Mouse (Mus musculus): ENCODE measurements at regions not wholly inside any gene's neighbourhood (a gene's known extent, or its start where the extent isn't known, plus 50 kb on each side); places are given as distances from the start of the nearest gene placed in this dataset.

DNA sequence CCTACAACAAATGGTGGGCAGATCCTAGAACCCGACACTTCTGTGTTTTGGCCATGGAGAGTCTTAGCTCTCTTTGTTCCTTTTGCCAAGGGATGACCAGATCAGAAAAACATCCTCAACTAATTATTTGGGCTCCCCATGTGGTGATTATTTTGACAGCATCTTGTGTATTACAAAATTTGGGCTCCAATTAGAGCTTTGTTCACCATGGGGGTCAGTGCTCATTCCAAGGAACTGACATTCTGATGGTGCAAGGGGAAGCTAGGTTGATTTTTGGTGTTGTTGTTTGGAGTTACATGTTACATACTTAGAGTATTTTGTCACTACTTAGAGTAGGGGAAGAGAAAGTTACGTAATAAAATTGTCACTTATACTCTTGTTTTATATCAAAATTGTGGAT lies 406.9 kb downstream of the Cd109 start:
- Histone ChIP-seq H3K9me3 (no peaks in the 10 kb centered on the region), H3K4me2 (no peak overlapping the region), H3K4me1 (no peaks in the 10 kb centered on the region), H3K9ac (no peak overlapping the region), H3K36me3 (no peaks in the 10 kb centered on the region), H3K27ac (no peak overlapping the region), H3K27me3 (no peaks in the 10 kb centered on the region), H3K4me3 (no peak overlapping the region)
- WGBS: 84% methylated on average over 2 of the region's 2 CpGs
- no peak for ATAC-seq (ENCODE audit: borderline replicate concordance, extremely low read depth, low FRiP score, low TSS enrichment)

DNA sequence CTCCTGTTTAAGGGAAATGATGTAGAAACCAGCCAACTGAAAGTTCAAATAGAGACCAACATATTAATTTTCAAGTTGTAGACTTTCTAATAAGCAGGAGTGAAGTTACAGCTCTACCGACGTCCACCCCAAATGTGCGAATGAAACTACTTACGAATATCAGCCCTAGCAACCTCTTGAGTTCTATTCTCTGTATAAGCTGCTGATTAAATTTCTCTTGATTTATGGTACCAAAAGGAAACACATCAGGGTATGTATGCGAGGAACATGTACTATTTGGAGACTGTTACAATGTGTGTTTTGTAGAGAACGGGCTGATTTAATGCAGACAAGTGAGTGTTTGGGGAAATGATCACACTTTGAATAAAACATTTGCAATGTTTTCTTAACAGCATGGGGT lies 412.9 kb downstream of the Cd109 start:
- WGBS: 68% methylated on average over 6 of the region's 6 CpGs
- no peak overlapping the region for H3K4me2 ChIP-seq
- H3K9ac ChIP-seq: no peak overlapping the region
- no peak overlapping the region for H3K27ac ChIP-seq
- H3K27me3 ChIP-seq: no peaks in the 10 kb centered on the region
- no peak for ATAC-seq (ENCODE audit: borderline replicate concordance, extremely low read depth, low FRiP score, low TSS enrichment)
- H3K36me3 ChIP-seq: no peaks in the 10 kb centered on the region
- H3K4me3 ChIP-seq: no peak overlapping the region
- no peaks in the 10 kb centered on the region for H3K9me3 ChIP-seq
- H3K4me1 ChIP-seq: no peaks in the 10 kb centered on the region

DNA sequence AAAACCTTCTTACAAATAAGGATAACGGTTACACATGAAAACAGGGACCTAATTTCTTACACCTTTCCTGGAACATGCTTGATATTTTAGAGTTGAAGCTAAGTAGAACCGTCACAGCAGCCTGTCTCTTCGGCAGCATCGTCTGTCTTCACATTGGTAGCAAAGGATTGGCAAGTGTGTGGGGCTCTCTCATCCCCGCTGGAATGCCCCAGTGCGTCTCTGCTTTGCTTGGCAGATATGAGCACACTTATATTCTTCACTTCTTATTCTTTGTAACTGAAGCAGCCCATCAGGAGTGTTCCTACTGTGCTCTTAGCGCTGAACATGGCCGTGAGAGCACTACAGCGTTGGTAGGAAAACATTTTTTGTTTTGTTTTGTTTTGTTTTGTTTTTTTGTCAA lies 414.1 kb downstream of the Cd109 start:
- Histone ChIP-seq H3K9me3 (no peaks in the 10 kb centered on the region), H3K36me3 (no peaks in the 10 kb centered on the region), H3K4me2 (no peak overlapping the region), H3K27me3 (no peaks in the 10 kb centered on the region), H3K27ac (no peak overlapping the region), H3K4me3 (no peak overlapping the region), H3K4me1 (no peaks in the 10 kb centered on the region), H3K9ac (no peak overlapping the region)
- no peak for ATAC-seq (ENCODE audit: borderline replicate concordance, extremely low read depth, low FRiP score, low TSS enrichment)
- 72% methylated on average over 9 of the region's 9 CpGs for WGBS

DNA sequence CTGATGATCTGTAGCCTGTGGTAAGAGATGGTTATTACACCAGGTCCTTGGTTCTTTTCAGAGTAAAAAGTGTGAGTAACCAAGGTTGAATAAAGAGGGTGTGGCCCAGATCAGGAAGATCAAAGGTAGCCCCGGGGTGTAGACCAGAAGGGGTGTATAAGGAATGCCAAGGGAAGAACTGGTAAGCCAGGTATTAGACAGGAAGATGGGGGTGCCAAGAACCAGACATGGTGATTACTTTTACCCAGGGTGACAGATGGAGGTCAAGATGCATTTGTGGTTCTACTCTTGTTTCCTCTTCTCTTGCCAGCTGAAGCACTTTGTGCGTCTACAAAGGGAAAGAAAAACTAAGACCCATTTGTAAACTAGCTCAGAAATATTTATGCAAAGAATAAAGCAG lies 420.3 kb downstream of the Cd109 start:
- Histone ChIP-seq H3K4me2 (no peak overlapping the region), H3K27me3 (no peaks in the 10 kb centered on the region), H3K36me3 (no peaks in the 10 kb centered on the region), H3K9ac (no peak overlapping the region), H3K4me1 (no peaks in the 10 kb centered on the region; the same call in 1 of the 2 replicates), H3K9me3 (no peaks in the 10 kb centered on the region), H3K4me3 (no peak overlapping the region), H3K27ac (no peak overlapping the region)
- ATAC-seq (ENCODE audit: borderline replicate concordance, extremely low read depth, low FRiP score, low TSS enrichment): no peak
- 72% methylated on average over 2 of the region's 2 CpGs for WGBS

DNA sequence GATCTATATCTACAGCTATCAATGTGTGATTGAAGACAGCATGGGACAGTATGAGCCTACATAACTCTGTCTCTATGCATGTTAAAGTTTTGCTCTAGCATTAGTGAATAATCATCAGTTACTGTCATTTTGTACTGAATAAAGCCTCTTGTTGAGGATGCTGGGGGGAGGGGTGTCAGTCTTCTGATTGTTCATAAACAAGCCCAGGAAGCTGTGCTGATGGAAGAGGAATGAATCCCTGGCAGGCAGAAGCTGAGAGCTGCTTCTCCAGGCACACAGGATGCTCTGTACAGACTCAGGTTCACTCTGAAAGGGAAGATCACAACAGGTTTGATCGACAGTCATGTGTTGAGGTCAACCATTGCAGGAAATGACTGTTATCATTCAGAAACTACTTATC lies 421.7 kb downstream of the Cd109 start:
- Histone ChIP-seq H3K9me3 (no peaks in the 10 kb centered on the region), H3K4me3 (no peak overlapping the region), H3K9ac (no peak overlapping the region), H3K4me1 (no peaks in the 10 kb centered on the region; the same call in 1 of the 2 replicates), H3K36me3 (no peaks in the 10 kb centered on the region), H3K27me3 (no peaks in the 10 kb centered on the region), H3K27ac (no peak overlapping the region), H3K4me2 (no peak overlapping the region)
- 52% methylated on average over 1 of the region's 1 CpGs for WGBS
- no peak for ATAC-seq (ENCODE audit: borderline replicate concordance, extremely low read depth, low FRiP score, low TSS enrichment)

DNA sequence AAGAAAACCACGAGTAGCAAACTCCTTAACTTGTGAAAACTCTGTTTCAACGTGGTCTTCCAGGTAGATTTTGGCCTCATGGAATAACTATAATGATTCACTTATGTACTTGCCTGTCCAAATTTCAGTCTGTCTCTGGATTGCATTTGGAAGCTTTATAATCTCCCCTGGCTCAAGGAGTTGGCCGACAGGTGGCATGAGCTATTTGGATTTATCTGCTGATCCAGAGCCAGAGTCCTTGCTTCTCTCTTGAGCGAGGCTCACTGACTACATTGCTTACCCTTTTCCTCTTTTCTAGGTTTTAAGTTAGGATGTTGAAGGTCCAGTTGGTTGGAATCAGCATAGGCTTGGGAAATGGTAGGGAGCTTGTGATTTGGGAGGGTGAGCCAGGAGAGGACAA lies 423.6 kb downstream of the Cd109 start:
- Histone ChIP-seq H3K27me3 (no peaks in the 10 kb centered on the region), H3K4me1 (no peaks in the 10 kb centered on the region; the same call in 1 of the 2 replicates), H3K36me3 (no peaks in the 10 kb centered on the region), H3K9me3 (no peaks in the 10 kb centered on the region), H3K4me2 (no peak overlapping the region), H3K9ac (no peak overlapping the region), H3K4me3 (no peak overlapping the region), H3K27ac (no peak overlapping the region)
- WGBS: 80% methylated on average over 4 of the region's 4 CpGs
- ATAC-seq (ENCODE audit: borderline replicate concordance, extremely low read depth, low FRiP score, low TSS enrichment): no peak

DNA sequence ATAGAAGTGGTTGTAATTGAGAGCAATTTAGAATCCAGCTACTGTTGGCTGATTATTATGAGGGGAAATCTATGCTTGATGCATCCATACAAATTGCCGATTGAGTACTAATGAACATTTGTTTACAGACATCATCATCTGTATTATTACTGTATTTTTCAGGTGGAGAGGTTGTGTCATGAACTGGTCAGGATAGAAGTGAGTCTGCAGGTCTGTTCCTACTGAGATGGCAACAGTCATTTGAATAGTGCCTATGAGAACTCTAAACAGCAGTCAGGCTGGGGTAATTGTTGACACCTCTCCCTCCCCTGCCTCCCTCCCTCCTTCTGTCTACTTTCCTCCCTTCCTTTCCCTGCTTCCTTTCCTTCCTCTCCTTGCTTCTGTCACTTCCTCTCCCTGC lies 429.0 kb downstream of the Cd109 start:
- Histone ChIP-seq H3K27me3 (no peaks in the 10 kb centered on the region), H3K9me3 (no peaks in the 10 kb centered on the region), H3K27ac (no peak overlapping the region), H3K9ac (no peak overlapping the region), H3K4me1 (no peaks in the 10 kb centered on the region), H3K4me3 (no peak overlapping the region), H3K4me2 (no peak overlapping the region), H3K36me3 (no peaks in the 10 kb centered on the region)
- 87% methylated on average over 1 of the region's 1 CpGs for WGBS
- no peak for ATAC-seq (ENCODE audit: borderline replicate concordance, extremely low read depth, low FRiP score, low TSS enrichment)

DNA sequence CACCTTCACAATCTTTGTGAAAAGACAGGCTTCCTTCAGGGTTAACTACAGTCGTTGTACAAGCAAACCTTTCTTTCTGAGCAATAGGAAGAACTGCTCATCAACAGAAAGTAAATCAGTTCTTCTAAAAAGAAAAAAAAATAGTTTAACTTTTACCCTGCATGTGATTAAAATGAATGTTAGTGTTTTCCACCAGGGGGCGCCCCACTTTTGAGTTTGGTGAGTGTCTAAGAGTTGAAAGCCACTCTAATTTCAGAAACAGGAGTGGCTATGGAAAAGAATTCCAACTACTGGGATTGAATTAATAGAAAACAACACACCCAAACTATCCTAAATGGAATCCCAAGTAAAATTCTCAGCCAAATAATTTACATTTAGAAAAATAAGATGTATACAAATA lies 430.0 kb downstream of the Cd109 start:
- Histone ChIP-seq H3K9me3 (no peaks in the 10 kb centered on the region), H3K4me1 (no peaks in the 10 kb centered on the region), H3K27me3 (no peaks in the 10 kb centered on the region), H3K4me2 (no peak overlapping the region), H3K9ac (no peak overlapping the region), H3K4me3 (no peak overlapping the region), H3K36me3 (no peaks in the 10 kb centered on the region), H3K27ac (no peak overlapping the region)
- no peak for ATAC-seq (ENCODE audit: borderline replicate concordance, extremely low read depth, low FRiP score, low TSS enrichment)
- WGBS: 12% methylated on average over 2 of the region's 2 CpGs

DNA sequence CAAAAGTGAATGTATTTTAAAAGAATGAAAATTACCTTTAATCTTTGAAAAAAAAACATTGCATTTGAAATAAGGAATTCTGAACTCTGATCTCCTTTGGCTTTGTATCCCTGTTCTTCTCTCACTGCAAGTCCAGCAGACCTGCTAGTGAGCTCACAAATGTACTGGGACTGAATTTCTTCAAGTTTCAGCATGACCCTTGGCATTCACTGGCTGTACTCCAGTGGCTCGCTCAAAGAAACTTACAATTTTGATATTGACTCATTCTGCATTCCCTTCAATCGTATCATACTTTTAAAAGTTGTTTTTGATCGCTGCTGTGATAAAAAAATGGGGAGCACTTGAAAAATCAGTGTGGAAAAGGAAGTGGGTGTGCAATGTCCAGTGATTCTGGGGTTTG lies 456.6 kb downstream of the Cd109 start:
- Histone ChIP-seq H3K9me3 (no peaks in the 10 kb centered on the region), H3K4me1 (no peaks in the 10 kb centered on the region), H3K9ac (no peak overlapping the region), H3K36me3 (no peaks in the 10 kb centered on the region), H3K27ac (no peak overlapping the region), H3K4me2 (no peak overlapping the region), H3K4me3 (no peak overlapping the region), H3K27me3 (no peaks in the 10 kb centered on the region)
- ATAC-seq (ENCODE audit: borderline replicate concordance, extremely low read depth, low FRiP score, low TSS enrichment): no peak
- WGBS: 62% methylated on average over 3 of the region's 3 CpGs

DNA sequence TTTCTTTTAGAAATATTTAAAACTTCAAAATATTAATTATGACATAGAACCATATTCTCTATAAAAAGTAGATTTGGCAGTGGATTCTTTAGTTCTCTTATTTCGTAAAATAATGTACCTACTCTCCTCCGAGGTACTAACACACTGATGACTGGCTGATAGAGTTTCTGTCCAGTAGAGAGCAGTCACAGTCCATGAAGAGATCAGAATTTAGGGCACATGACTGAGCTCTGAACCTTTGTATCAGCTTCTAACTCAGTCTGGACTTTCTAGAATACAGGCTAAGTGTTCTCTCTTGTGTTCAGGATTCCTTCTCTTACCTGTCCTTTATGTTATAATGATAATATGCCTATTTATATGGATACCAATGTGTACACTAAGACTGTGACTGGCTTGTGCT lies 494.3 kb downstream of the Cd109 start:
- no peak overlapping the region for H3K4me2 ChIP-seq
- no peaks in the 10 kb centered on the region for H3K9me3 ChIP-seq
- H3K27ac ChIP-seq: no peak overlapping the region
- no peak for ATAC-seq (ENCODE audit: borderline replicate concordance, extremely low read depth, low FRiP score, low TSS enrichment)
- WGBS: 68% methylated on average over 2 of the region's 2 CpGs
- H3K36me3 ChIP-seq: no peaks in the 10 kb centered on the region
- no peaks in the 10 kb centered on the region for H3K4me1 ChIP-seq
- H3K4me3 ChIP-seq: no peak overlapping the region
- no peak overlapping the region for H3K9ac ChIP-seq
- no peaks in the 10 kb centered on the region for H3K27me3 ChIP-seq

DNA sequence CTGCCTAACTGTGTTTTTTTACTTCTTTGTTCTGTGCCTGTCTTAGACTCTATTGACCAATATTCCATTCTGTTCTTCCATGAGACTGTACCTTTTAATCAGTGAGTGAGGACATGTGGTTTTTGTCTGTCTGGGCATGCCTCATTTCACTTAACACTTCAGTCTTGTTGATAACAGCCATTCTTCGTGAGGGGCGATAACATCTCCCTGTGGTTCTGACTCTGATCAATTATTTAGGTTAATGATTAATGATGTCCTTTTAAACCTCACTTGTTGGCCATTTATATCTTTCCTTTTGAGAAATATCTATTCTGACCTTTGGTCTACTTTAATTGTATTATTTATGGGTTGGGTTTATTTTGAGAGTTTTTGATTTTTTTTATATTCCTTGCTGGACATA lies 496.0 kb downstream of the Cd109 start:
- Histone ChIP-seq H3K9me3 (no peaks in the 10 kb centered on the region), H3K36me3 (no peaks in the 10 kb centered on the region), H3K4me2 (no peak overlapping the region), H3K4me3 (no peak overlapping the region), H3K4me1 (no peaks in the 10 kb centered on the region), H3K9ac (no peak overlapping the region), H3K27me3 (no peaks in the 10 kb centered on the region), H3K27ac (no peak overlapping the region)
- no peak for ATAC-seq (ENCODE audit: borderline replicate concordance, extremely low read depth, low FRiP score, low TSS enrichment)
- WGBS: 32% methylated on average over 2 of the region's 2 CpGs

DNA sequence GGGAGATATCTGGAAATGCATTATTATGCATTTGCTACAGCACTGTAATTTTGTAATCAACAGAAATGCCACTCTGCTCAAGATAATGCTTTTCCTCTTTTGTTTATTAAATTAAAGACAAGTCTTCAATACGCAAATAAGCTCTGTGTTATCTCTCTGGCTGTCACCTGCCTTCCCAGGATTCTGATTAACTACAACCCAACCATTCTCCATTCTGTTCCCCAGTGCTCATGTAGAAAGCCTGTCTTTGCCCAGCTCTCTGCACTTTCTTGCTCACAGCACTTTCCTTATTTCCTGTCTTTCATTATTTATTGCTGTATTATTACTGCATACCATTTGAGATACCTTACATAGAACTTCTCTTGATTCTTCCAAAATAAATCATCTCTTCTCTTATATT lies 525.6 kb downstream of the Cd109 start:
- H3K4me1 ChIP-seq: no peaks in the 10 kb centered on the region
- no peak overlapping the region for H3K4me2 ChIP-seq
- H3K27me3 ChIP-seq: no peaks in the 10 kb centered on the region
- H3K27ac ChIP-seq: no peak overlapping the region
- no peak overlapping the region for H3K9ac ChIP-seq
- WGBS: 31% methylated on average over 1 of the region's 1 CpGs
- H3K36me3 ChIP-seq: no peaks in the 10 kb centered on the region
- H3K9me3 ChIP-seq: no peaks in the 10 kb centered on the region
- H3K4me3 ChIP-seq: no peak overlapping the region
- no peak for ATAC-seq (ENCODE audit: borderline replicate concordance, extremely low read depth, low FRiP score, low TSS enrichment)

DNA sequence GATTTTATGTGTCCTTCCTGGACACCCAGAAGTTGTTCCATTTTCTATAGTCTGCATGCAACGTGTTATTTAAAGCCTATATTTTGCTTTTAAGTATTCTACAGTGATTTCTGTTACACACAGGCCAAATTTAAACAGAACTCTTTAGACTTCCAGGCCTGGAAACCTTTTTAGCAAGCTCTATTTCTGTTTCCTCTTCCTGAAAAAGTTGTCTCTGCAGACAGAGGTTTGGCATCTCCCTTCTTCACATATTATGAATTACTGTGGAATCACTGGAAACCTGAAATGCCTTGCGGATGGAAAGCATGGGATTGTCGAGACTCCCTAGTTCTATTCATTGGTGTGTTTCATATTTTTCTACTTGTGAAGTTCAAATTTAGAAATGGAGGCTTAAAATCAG lies 530.7 kb downstream of the Cd109 start:
- no peak for ATAC-seq (ENCODE audit: borderline replicate concordance, extremely low read depth, low FRiP score, low TSS enrichment)
- 74% methylated on average over 3 of the region's 3 CpGs for WGBS
- Histone ChIP-seq H3K4me2 (no peak overlapping the region), H3K9ac (no peak overlapping the region), H3K27me3 (no peaks in the 10 kb centered on the region), H3K4me1 (no peaks in the 10 kb centered on the region), H3K27ac (no peak overlapping the region), H3K36me3 (no peaks in the 10 kb centered on the region), H3K9me3 (no peaks in the 10 kb centered on the region), H3K4me3 (no peak overlapping the region)

All from lung, embryonic 15.5 days (tissue).